ENCODE assay signal across 8 mouse cellular contexts in the genomic region with DNA sequence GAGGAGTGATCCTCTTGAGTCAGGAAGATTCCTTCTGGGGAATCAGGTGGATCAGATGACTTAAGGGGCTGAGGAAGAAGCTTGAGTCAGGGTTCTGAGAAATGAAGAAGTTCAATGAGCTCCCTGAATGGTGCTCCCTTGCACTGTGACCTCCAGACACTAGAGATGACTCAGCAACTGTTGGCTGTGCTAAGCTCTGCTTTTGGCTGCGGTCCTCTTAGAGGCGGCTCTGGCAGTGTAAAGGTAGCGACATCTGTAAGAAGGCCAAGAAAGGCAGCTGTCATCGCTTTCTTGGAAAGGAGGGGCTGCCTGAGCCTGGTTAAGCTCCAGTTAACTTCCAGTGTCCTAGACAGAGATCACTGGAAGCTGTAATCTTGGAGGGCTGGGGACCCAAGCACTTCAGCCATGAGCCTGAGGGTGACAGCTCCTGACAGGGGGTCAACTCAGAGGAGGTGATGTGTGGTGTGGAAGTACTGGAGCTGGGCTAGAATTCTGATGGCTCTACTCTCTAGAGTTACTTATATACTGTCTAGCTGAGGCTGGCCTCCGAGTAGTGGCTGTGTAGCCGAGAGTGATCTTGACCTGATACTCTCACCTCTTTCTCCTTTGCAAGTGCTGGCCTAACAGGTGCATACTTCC. TPM values are rescaled to one million over a fixed set of nuclear protein-coding genes. Genes with fewer than 3 reads are reported as not detected.
DNase-seq lines count a peak whose midpoint lies in the region; ATAC-seq lines count a peak whose summit lies in the region.

No protein-coding gene starts in this region.

- 62% methylated on average over 6 of the region's 6 CpGs for WGBS in embryonic facial prominence, embryonic 15.5 days
- WGBS in intestine, embryonic 16.5 days = 74% methylated on average over 6 of the region's 6 CpGs

- no peaks in the 10 kb centered on the region for H3K27me3 ChIP-seq in embryonic facial prominence, embryonic 15.5 days
- no peaks in the 10 kb centered on the region for H3K27me3 ChIP-seq in intestine, embryonic 16.5 days (replicated peaks; ENCODE audit: control insufficient read depth, insufficient read depth, low read length)

- H3K27ac ChIP-seq in embryonic facial prominence, embryonic 15.5 days (replicated peaks) = 0 out of 2 replicates have a peak overlapping the region, but pooled peaks have one; percentile 22
- no peak overlapping the region for H3K27ac ChIP-seq in intestine, embryonic 16.5 days (ENCODE audit: low read length)

- no peaks in the 10 kb centered on the region for H3K9me3 ChIP-seq in embryonic facial prominence, embryonic 15.5 days (replicated peaks)
- H3K9me3 ChIP-seq in intestine, embryonic 16.5 days (ENCODE audit: control insufficient read depth, low read length) = no peaks in the 10 kb centered on the region

- H3K4me2 ChIP-seq in embryonic facial prominence, embryonic 15.5 days (replicated peaks) = no peak overlapping the region
- no peak overlapping the region for H3K4me2 ChIP-seq in intestine, embryonic 16.5 days (ENCODE audit: low read depth, low read length)

- peaks cover 46% of the 10 kb centered on the region for H3K4me1 ChIP-seq in embryonic facial prominence, embryonic 15.5 days
- H3K4me1 ChIP-seq in intestine, embryonic 16.5 days (ENCODE audit: control insufficient read depth, insufficient read depth, low read length) = 0 out of 2 replicates have a peak, but pooled peaks cover 6% of the 10 kb centered on the region

- H3K9ac ChIP-seq in embryonic facial prominence, embryonic 15.5 days = no peak overlapping the region
- H3K9ac ChIP-seq in intestine, embryonic 16.5 days (ENCODE audit: low read depth, low read length) = no peak overlapping the region

- H3K4me3 ChIP-seq in embryonic facial prominence, embryonic 15.5 days (replicated peaks) = no peak overlapping the region
- H3K4me3 ChIP-seq in intestine, embryonic 16.5 days (ENCODE audit: low read length) = no peak overlapping the region

- H3K36me3 ChIP-seq in embryonic facial prominence, embryonic 15.5 days = no peaks in the 10 kb centered on the region
- H3K36me3 ChIP-seq in intestine, embryonic 16.5 days (ENCODE audit: control insufficient read depth, insufficient read depth, low read length) = no peaks in the 10 kb centered on the region

- DNase-seq in thymus, postnatal 0 days (ENCODE audit: low spot score) = peak; percentile 24
- DNase-seq in thymus, postnatal 10 days (ENCODE audit: low spot score in 2 of 2) = no peak
- DNase-seq in lung, postnatal 10 days = peak; percentile 59
- DNase-seq in right cerebral cortex, adult 18-20 months = no peak
- DNase-seq in frontal cortex, postnatal 10 days (ENCODE audit: low spot score in 2 of 2) = no peak
- no peak for DNase-seq in layer of hippocampus, adult 11-12 months (ENCODE audit: low spot score)

- ATAC-seq in embryonic facial prominence, embryonic 15.5 days (ENCODE audit: insufficient number of reproducible peaks, low FRiP score, low TSS enrichment, low read depth) = no peak
- ATAC-seq in intestine, embryonic 16.5 days = peak; percentile 64

RNA-seq across cellular contexts. Expression of gene Fmnl2, which starts 37.4 kb away (rescaled TPM):
- 5.1 and 6.6 TPM in 2 replicates for polyA plus RNA-seq in thymus, postnatal 0 days (2015; fragmentation: Nextera tagmentation; extraction: Ambion mirVana)
- polyA plus RNA-seq in embryonic facial prominence, embryonic 15.5 days (2015; fragmentation: Nextera tagmentation; extraction: Ambion mirVana) = 8.1 and 9.2 TPM in 2 replicates
- polyA plus RNA-seq in intestine, embryonic 16.5 days (2015; fragmentation: Nextera tagmentation; extraction: Ambion mirVana) = 1.8 and 2.1 TPM in 2 replicates

Comparison
In these comparisons a context has a peak if more than half of its experiments do, and no peak if none do; other contexts are left out.
1. DNase-seq: peak in thymus, postnatal 0 days (single experiment) and lung, postnatal 10 days (single experiment); none in thymus, postnatal 10 days (0 of 2), right cerebral cortex, adult 18-20 months (single experiment), frontal cortex, postnatal 10 days (0 of 2) and layer of hippocampus, adult 11-12 months (single experiment).